ENCODE assay signal across 14 mouse cellular contexts in the genomic region with DNA sequence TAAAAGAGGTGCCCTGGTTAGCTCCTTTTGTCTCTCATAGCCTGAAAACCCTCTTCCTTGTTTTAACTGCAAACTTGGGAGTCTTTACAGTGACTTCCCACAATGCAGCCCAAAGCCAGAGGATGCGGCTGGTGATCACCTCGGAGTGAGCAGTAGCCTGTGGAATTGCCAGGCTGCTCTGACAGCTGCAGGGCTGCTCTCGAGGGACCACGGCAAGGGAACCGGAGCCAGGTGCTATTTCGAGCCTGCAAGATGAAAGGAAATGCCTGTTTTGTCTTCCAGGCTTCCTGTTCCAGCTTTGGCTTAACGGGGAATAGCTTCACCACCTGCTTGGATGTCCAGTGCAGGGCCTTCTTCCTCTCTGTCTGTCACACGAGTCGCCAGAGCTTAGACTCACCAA.
DNase-seq lines count a peak whose midpoint lies in the region; ATAC-seq lines count a peak whose summit lies in the region.
"Had no signal": no experiment of that assay in that cellular context is flagged by ENCODE, and none has a peak within 500 bp of the region (broad histone marks: within the 10 kb centered on the region; RNA-seq: fewer than 3 reads in every experiment).

No protein-coding gene starts in this region.

- H3K36me3 ChIP-seq in limb, embryonic 13.5 days: peaks cover 9% of the 10 kb centered on the region

- no peaks in the 10 kb centered on the region for H3K27me3 ChIP-seq in limb, embryonic 13.5 days
- H3K27me3 ChIP-seq: embryonic facial prominence, embryonic 12.5 days; liver, embryonic 13.5 days had no signal

- H3K4me1 ChIP-seq in limb, embryonic 13.5 days: peaks cover 51% of the 10 kb centered on the region

- WGBS in limb, embryonic 13.5 days: 18% methylated on average over 9 of the region's 9 CpGs

- H3K4me3 ChIP-seq in limb, embryonic 13.5 days: no peak overlapping the region
- H3K4me3 ChIP-seq: embryonic facial prominence, embryonic 12.5 days; heart, adult 2 months; liver, embryonic 13.5 days had no signal

- peaks cover 9% of the 10 kb centered on the region for H3K9me3 ChIP-seq in limb, embryonic 13.5 days

- no peak overlapping the region for H3K4me2 ChIP-seq in limb, embryonic 13.5 days (replicated peaks)
- H3K4me2 ChIP-seq: embryonic facial prominence, embryonic 12.5 days; liver, embryonic 13.5 days had no signal

- ATAC-seq in limb, embryonic 13.5 days (ENCODE audit: low FRiP score, low read depth): no peak

- H3K27ac ChIP-seq in limb, embryonic 13.5 days: peak overlapping the region; percentile 88; the same call in 1 of the 2 replicates
- H3K27ac ChIP-seq: heart, adult 2 months; kidney, postnatal 0 days; liver, embryonic 13.5 days had no signal

- no peak overlapping the region for H3K9ac ChIP-seq in limb, embryonic 13.5 days
- H3K9ac ChIP-seq: embryonic facial prominence, embryonic 12.5 days; liver, embryonic 13.5 days had no signal

- peak; percentile 67 for DNase-seq in left cerebral cortex, postnatal 4 days
- DNase-seq in left cerebral cortex, postnatal 25 days (ENCODE audit: low spot score in 2 of 2): no peak
- peak; percentile 29 for DNase-seq in gastrocnemius, adult 18-20 months (ENCODE audit: low spot score)
- DNase-seq in skeletal muscle tissue, adult 2 months (ENCODE audit: low read depth, low spot score): peak; percentile 21
- DNase-seq in cerebellum, adult 9-11 months: no peak
- DNase-seq in frontal cortex, adult 2 months (ENCODE audit: extremely low spot score in 1 of 2, low spot score in 1 of 2): no peak
- no peak for DNase-seq in ovary, postnatal 14 days (ENCODE audit: low spot score)
- DNase-seq: adrenal gland, postnatal 25 days; liver, embryonic 13.5 days; thymus, postnatal 4 days had no signal

- intact Hi-C loops in left cerebral cortex, postnatal 4 days (cut with DNase I): no loop called here
- intact Hi-C loops in left cerebral cortex, postnatal 25 days (cut with DNase I): no loop called here

Comparison
In these comparisons a context has a peak if more than half of its experiments do, and no peak if none do; other contexts are left out.
1. DNase-seq: peak in left cerebral cortex, postnatal 4 days (single experiment), gastrocnemius, adult 18-20 months (single experiment) and skeletal muscle tissue, adult 2 months (single experiment); none in left cerebral cortex, postnatal 25 days (0 of 2), cerebellum, adult 9-11 months (single experiment), frontal cortex, adult 2 months (0 of 2) and ovary, postnatal 14 days (single experiment).